Mouse (Mus musculus): Measurements from ENCODE around the gene Tmem175. TPM values are rescaled to one million over a fixed set of nuclear protein-coding genes. Genes with fewer than 3 reads are reported as not detected.

The Tmem175 gene
- polyA plus RNA-seq, 1 experiment from 2014 or later, result 26.4 TPM

DNA sequence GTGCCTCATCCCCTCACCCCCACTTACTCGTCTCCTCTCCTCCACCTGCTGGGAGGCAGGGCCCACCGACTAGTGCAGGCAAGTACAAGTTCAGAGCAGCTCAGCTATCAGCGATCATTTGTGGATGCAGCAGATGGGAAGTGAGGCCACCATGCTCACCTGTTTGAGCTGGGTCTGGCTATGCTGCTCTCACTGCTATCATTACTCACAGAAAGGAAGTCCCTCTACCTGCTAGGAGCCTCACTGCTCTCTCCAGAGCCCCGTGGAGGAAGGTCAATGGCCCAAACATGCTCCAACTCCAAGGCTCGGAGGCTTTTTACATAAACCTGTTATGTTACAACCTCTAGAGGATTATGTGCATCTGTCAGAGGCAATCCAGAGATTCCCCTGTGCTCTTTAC, 27.8 kb downstream of the Tmem175 start:
- WGBS, result 77% methylated on average over 5 of the region's 5 CpGs
- Histone ChIP-seq H3K4me1 (replicated peaks) (peaks cover 24% of the 10 kb centered on the region), H3K9me3 (no peaks in the 10 kb centered on the region), H3K4me2 (no peak overlapping the region), H3K36me3 (peaks cover 57% of the 10 kb centered on the region), H3K9ac (no peak overlapping the region; the same call in 1 of the 2 replicates), H3K4me3 (no peak overlapping the region), H3K27me3 (no peaks in the 10 kb centered on the region), H3K27ac (no peak overlapping the region)
- no peak for ATAC-seq (ENCODE audit: low FRiP score)

DNA sequence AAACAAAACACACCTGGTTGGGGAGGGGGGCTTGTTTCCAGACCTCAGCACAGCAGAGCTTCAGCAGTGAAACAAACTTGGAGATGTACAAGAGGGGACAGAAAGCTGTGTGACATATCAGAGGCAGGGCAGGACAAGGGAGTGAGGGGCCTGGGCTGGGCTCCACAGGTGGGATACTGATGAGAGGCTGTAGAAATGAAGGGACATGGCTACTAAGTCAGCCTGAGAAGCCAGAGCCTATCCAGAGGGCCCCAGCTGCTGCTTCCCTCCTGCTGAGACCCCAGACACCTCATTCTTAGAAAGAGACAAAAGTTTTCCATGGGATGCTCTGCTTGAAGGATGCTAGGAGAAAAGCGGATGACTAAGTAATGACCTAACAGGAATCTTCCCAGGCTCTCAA, 29.0 kb downstream of the Tmem175 start:
- no peak for ATAC-seq (ENCODE audit: low FRiP score)
- 71% methylated on average over 1 of the region's 1 CpGs for WGBS
- H3K4me2 ChIP-seq, result no peak overlapping the region
- H3K27me3 ChIP-seq, result peaks cover 6% of the 10 kb centered on the region; the same call in 1 of the 2 replicates
- H3K27ac ChIP-seq, result no peak overlapping the region
- peaks cover 45% of the 10 kb centered on the region for H3K36me3 ChIP-seq
- H3K4me3 ChIP-seq, result no peak overlapping the region
- H3K4me1 ChIP-seq (replicated peaks), result peaks cover 24% of the 10 kb centered on the region
- peak overlapping the region; percentile 19; the same call in 1 of the 2 replicates for H3K9ac ChIP-seq
- H3K9me3 ChIP-seq, result no peaks in the 10 kb centered on the region

DNA sequence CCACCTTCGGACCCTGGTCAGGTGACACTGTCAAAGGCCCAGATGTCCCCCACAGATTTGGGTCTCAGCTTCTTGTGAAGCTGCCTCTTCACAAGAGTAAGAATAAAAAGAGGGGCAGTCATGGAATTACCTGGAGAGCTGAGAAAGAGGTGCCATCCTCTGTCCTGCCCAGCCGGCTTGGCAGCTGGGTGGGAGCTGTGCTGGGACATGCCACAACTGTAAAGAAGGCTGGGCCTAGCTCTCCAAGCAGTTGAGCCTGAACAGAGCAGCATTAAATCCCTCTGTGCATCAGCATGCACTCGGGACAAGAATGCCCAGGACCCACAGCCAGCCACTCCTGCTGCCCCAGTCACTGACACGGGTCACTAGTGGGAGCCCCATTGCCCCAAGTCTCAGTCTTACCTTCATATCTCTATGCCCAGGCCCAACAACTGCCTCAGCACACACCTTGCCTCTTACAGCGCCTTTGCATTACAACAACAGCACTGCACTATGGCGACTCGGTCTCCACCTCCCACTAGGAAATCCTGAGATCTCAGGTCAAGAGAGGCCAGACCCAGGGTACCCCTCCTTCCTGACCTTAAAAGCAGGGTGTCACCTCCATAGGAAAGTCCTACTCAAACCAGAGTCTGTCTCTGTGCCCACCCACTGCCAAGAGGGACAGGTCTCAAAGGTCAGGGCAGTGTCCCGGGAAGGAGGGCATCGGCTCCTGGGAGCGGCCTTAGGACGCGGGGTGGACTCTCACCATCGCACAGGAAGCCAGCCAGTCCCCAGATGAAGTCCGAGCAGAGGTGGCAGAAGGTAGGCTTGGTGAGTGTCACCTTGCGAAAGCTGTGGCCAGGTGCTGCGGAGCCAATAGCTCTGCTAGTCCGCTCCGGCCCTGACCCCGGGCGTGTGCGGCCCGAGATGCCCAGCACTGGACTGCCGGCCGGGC, 30.4 kb downstream of the Tmem175 start, which contains the start of gene Idua:
TSS of gene Idua (plus strand) at position 634 of the 934 bp plus-strand sequence.
- H3K4me3 ChIP-seq, result peak within 1 kb of the TSS; percentile 92
- H3K9ac ChIP-seq, result peak within 1 kb of the TSS; percentile 99
- 12% methylated on average over 21 of the region's 24 CpGs for WGBS
- H3K27ac ChIP-seq, result peak within 1 kb of the TSS; percentile 55; the same call in 1 of the 2 replicates
- H3K36me3 ChIP-seq, result peaks cover 32% of the 10 kb centered on the region
- ATAC-seq (ENCODE audit: low FRiP score), result peak; percentile 65
- H3K9me3 ChIP-seq, result no peaks in the 10 kb centered on the region
- H3K27me3 ChIP-seq, result peaks cover 10% of the 10 kb centered on the region; the same call in 1 of the 2 replicates
- H3K4me1 ChIP-seq (replicated peaks), result peaks cover 24% of the 10 kb centered on the region
- H3K4me2 ChIP-seq, result peak within 1 kb of the TSS; percentile 93

DNA sequence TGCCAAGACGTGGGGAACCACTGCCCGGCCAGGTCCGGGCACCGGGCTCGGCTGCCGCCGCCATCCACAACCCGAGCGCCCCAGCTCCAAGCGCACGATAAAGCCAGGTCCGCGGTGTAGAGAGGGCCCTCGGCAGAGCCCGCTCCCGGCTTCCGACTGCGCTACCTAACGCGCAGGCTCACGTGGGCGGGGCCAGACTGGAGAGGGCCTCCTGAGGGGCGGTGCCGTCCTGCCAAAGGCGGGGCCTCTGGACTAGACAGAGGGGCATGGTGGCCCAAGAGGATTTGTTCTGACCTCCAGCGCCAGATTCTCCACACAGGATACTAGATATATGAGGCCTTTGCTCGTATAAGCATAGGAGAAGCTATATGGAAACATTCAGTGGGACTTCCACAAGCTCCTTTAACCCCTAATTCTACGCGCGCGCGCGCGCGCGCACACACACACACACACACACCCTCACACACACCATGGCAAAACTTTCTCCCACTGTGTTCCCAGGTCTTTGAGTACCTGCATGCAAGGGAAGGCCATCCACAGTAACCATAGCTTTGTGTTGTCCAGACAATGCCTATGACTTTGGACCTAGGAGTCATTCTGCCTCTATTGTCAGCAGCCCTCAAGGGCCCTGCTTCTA, 31.2 kb downstream of the Tmem175 start:
- H3K4me2 ChIP-seq, result peak overlapping the region; percentile 93
- H3K9ac ChIP-seq, result peak overlapping the region; percentile 99
- peak overlapping the region; percentile 55; the same call in 1 of the 2 replicates for H3K27ac ChIP-seq
- WGBS, result 16% methylated on average over 36 of the region's 36 CpGs
- H3K4me1 ChIP-seq (replicated peaks), result peaks cover 24% of the 10 kb centered on the region
- peaks cover 24% of the 10 kb centered on the region for H3K36me3 ChIP-seq
- ATAC-seq (ENCODE audit: low FRiP score), result peak; percentile 97
- H3K27me3 ChIP-seq, result peaks cover 12% of the 10 kb centered on the region; the same call in 1 of the 2 replicates
- H3K9me3 ChIP-seq, result no peaks in the 10 kb centered on the region
- H3K4me3 ChIP-seq, result peak overlapping the region; percentile 92

DNA sequence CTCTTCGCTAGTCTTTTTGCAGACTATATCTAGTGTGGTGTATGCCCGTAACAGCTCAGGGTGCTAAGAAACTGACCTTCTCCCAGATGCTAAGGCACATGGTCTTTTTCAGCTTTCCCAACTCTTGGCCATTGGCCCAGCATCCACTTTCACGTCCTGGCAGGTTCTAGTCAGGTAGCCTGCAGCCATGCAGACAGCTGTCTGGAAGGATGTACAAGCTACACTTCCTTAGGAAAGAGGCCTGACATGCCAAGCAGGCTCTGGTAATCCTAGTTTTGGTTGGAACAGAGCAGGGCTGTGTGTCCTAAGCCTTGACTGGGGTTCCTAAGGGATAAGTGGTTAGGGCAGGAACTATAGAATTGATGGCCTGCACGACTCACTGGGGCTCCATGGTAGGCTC, 33.2 kb downstream of the Tmem175 start:
- ATAC-seq (ENCODE audit: low FRiP score), result no peak
- Histone ChIP-seq H3K4me2 (no peak overlapping the region), H3K9ac (no peak overlapping the region), H3K4me1 (replicated peaks) (peaks cover 24% of the 10 kb centered on the region), H3K4me3 (no peak overlapping the region), H3K27ac (no peak overlapping the region), H3K9me3 (no peaks in the 10 kb centered on the region), H3K27me3 (peaks cover 15% of the 10 kb centered on the region; the same call in 1 of the 2 replicates), H3K36me3 (peaks cover 4% of the 10 kb centered on the region)
- WGBS, result 89% methylated on average over 4 of the region's 4 CpGs

DNA sequence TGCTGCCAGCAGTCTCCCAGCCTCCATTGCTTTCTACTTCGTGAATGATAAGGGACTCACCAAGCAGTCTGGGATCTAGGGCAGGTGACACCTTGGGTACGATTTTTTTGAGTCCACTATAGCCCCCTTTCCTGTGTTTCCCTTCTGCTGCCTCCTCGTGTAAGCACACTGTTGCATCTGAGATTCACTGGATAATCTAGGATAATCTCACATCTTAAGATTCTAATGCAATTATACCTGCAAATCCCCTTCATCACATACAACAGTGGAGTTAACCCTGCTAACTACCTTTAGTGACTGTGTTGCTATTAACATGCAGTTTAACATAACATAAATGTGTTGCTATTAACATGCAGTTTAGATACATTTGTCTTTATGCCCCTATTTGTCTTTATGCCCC, 35.5 kb downstream of the Tmem175 start:
- H3K27me3 ChIP-seq, result peaks cover 15% of the 10 kb centered on the region; the same call in 1 of the 2 replicates
- no peak overlapping the region for H3K27ac ChIP-seq
- no peak for ATAC-seq (ENCODE audit: low FRiP score)
- H3K36me3 ChIP-seq, result no peaks in the 10 kb centered on the region
- no peak overlapping the region for H3K9ac ChIP-seq
- peaks cover 19% of the 10 kb centered on the region for H3K4me1 ChIP-seq (replicated peaks)
- no peak overlapping the region for H3K4me2 ChIP-seq
- no peaks in the 10 kb centered on the region for H3K9me3 ChIP-seq
- WGBS, result 51% methylated on average over 3 of the region's 3 CpGs
- H3K4me3 ChIP-seq, result no peak overlapping the region

DNA sequence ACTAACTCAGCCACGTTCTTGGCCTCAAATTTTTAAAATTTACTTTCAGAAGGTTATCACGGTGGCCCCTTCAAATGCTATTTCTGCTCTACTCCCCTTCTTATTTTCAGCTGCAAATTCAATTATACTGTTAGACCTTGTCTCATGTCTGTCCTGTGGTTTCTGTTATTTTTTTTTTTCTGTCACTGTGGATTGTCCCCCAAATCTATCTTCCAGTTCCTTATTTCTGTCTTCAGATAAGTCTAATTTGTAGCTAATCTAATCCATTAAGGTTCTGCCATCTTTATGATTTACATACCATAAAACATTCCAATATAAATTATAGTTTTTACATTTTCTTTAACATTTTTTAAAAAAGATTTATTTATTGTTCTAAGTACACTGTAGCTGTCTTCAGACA, 37.8 kb downstream of the Tmem175 start:
- Histone ChIP-seq H3K4me1 (replicated peaks) (peaks cover 22% of the 10 kb centered on the region), H3K27me3 (peaks cover 15% of the 10 kb centered on the region; the same call in 1 of the 2 replicates), H3K36me3 (peaks cover 11% of the 10 kb centered on the region), H3K4me2 (no peak overlapping the region), H3K27ac (no peak overlapping the region), H3K9me3 (no peaks in the 10 kb centered on the region), H3K9ac (no peak overlapping the region), H3K4me3 (no peak overlapping the region)
- no peak for ATAC-seq (ENCODE audit: low FRiP score)
- WGBS, result 84% methylated on average over 2 of the region's 2 CpGs

DNA sequence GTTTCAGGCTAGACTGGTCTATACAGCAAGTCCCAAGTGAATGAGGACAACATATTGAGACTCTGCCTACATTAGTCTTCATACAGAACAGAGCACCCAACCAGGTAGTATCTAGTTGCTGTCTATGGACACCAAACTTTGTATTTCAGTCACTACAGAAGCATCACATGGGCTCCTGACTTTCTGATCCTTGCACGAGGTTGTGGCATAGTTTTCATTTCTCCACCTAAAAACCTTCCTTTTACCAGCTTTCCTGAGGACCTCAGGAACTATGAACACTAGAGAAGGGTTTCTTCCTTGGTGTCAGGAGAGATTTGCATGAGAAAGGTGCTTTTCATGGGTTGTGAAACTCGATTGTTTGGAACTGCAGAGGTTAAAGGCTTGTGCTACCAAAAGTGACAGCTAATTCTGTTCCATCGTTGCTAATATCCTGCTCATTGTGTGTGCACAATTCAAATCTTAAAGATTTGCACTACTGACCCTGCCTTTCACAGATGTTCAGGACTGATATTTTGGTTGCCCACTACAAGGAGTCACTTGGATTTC, 38.9 kb downstream of the Tmem175 start:
- no peak for ATAC-seq (ENCODE audit: low FRiP score)
- peak overlapping the region; percentile 82 for H3K9ac ChIP-seq
- H3K27ac ChIP-seq, result peak overlapping the region; percentile 87
- WGBS, result 14% methylated on average over 3 of the region's 3 CpGs
- H3K27me3 ChIP-seq, result 0 out of 2 replicates have a peak, but pooled peaks cover 9% of the 10 kb centered on the region
- H3K9me3 ChIP-seq, result no peaks in the 10 kb centered on the region
- H3K4me3 ChIP-seq, result peak overlapping the region; percentile 52
- H3K4me2 ChIP-seq, result peak overlapping the region; percentile 69
- H3K36me3 ChIP-seq, result peaks cover 22% of the 10 kb centered on the region
- peaks cover 22% of the 10 kb centered on the region for H3K4me1 ChIP-seq (replicated peaks)

DNA sequence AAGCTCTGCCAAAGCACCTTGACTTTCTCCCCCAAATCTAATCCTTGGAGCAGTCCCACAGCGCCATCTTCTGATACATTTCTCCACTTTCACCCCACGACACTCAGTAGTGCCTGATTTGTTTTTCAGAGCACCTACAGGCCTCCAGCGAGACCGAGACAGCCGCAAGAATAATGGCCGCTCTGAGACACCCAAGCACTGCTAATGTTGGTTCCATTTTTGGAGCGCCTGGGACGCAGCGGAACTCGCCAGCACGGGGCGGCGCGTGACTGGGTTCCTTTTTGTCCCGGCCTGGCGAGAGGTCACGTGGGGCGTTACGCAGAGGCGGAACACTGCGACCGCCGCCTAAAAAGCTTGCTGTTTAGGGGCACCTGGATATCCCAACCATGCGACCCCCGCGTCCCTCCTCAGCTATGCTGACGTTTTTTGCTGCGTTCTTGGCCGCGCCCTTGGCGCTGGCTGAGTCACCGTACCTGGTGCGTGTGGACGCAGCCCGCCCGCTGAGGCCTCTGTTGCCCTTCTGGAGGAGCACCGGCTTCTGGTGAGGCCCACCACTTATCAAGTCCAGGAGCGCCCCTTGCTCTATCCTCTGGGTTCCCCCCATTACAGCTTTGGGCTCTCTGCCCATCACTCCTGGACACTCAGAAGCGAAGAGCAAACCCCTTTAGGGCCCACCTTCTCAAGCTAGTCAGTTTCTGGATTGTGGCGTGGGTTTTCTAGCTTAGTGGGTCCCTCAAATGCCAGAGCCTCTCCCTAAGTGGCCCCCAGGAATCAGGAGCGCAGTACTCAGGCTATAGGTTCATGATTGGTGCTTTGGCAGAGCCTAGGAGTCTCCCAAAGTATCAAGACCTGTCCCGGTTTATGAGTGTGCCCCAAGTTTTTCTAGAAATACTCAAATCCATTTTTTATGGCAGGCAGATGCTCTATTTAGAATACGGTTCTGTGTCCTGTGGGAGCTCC, 39.7 kb downstream of the Tmem175 start, which contains the start of gene Dgkq:
TSS of gene Dgkq (minus strand) at position 696 of the 960 bp plus-strand sequence.
- H3K27me3 ChIP-seq, result 0 out of 2 replicates have a peak, but pooled peaks cover 9% of the 10 kb centered on the region
- peak within 1 kb of the TSS; percentile 87 for H3K27ac ChIP-seq
- peak within 1 kb of the TSS; percentile 52 for H3K4me3 ChIP-seq
- peak within 1 kb of the TSS; percentile 82 for H3K9ac ChIP-seq
- H3K36me3 ChIP-seq, result peaks cover 27% of the 10 kb centered on the region
- 7% methylated on average over 43 of the region's 43 CpGs for WGBS
- ATAC-seq (ENCODE audit: low FRiP score), result peak; percentile 81
- peaks cover 22% of the 10 kb centered on the region for H3K4me1 ChIP-seq (replicated peaks)
- peak within 1 kb of the TSS; percentile 69 for H3K4me2 ChIP-seq
- H3K9me3 ChIP-seq, result no peaks in the 10 kb centered on the region

DNA sequence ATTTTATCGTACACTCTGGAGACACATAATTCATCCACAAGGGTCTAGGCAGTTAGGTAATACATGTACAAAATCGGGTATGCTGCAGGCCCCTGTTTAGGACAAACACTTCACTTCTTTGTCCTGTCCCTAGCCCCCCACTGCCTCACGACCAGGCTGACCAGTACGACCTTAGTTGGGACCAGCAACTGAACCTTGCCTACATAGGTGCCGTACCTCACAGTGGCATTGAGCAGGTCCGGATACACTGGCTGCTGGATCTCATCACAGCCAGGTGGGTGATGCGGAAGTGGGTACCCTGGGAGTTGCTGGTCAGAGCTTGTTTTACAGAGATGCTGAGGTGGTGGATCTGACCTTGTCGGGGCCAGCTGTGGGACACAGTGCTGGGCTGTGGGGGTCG, 40.4 kb downstream of the Tmem175 start:
- Histone ChIP-seq H3K27ac (no peak overlapping the region; the same call in 1 of the 2 replicates), H3K9ac (peak overlapping the region; percentile 82; the same call in 1 of the 2 replicates)

DNA sequence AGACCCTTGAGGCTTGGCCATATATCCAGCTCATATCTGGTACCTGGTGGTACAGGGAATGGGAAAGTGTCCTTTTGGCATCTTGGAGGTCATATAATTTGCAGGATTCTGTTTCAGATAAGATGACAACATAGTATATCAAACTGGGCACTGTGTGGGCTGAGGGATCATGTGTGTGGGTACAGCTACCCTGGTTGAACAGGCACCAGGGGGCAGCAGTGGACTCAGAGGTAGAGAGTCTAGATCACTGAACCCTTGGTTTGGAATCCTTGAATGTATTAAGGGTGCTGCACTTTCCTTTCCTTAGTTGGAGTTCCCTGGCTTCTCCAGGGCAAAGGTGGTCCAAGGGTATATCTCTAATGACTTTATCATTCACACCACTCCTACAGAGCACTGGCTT, 41.2 kb downstream of the Tmem175 start:
- no peak overlapping the region for H3K4me2 ChIP-seq
- H3K4me3 ChIP-seq, result no peak overlapping the region
- H3K27ac ChIP-seq, result no peak overlapping the region
- H3K9ac ChIP-seq, result no peak overlapping the region
- 0 out of 2 replicates have a peak, but pooled peaks cover 3% of the 10 kb centered on the region for H3K27me3 ChIP-seq
- H3K9me3 ChIP-seq, result no peaks in the 10 kb centered on the region
- peaks cover 22% of the 10 kb centered on the region for H3K4me1 ChIP-seq (replicated peaks)
- ATAC-seq (ENCODE audit: low FRiP score), result no peak
- peaks cover 27% of the 10 kb centered on the region for H3K36me3 ChIP-seq

More for the DNA sequence above, 40.4 kb downstream of the Tmem175 start:
- Histone ChIP-seq H3K4me3 (no peak overlapping the region), H3K4me2 (peak overlapping the region; percentile 69), H3K36me3 (peaks cover 27% of the 10 kb centered on the region), H3K4me1 (replicated peaks) (peaks cover 22% of the 10 kb centered on the region), H3K9me3 (no peaks in the 10 kb centered on the region), H3K27me3 (0 out of 2 replicates have a peak, but pooled peaks cover 5% of the 10 kb centered on the region)
- peak; percentile 18; the same call in 1 of the 2 replicates for ATAC-seq (ENCODE audit: low FRiP score)
- 86% methylated on average over 9 of the region's 9 CpGs for WGBS
